Mouse (Mus musculus): ENCODE results near the gene Rab2b. TPM values are rescaled to one million over a fixed set of nuclear protein-coding genes. Genes with fewer than 3 reads are reported as not detected.

Gene Rab2b
- polyA plus RNA-seq, 1 experiment, result 37.0 TPM

- Histone ChIP-seq H3K4me1 (ENCODE audit: control insufficient read depth, insufficient read depth, low read length) (no peaks in the 10 kb centered on the region; the same call in 1 of the 2 replicates), H3K27me3 (ENCODE audit: control insufficient read depth, insufficient read depth, low read length) (no peaks in the 10 kb centered on the region), H3K27ac (ENCODE audit: insufficient read depth, low read length) (no peak overlapping the region), H3K4me3 (replicated peaks; ENCODE audit: insufficient read depth, low read depth, low read length) (no peak overlapping the region)
- WGBS, result 82% methylated on average over 6 of the region's 6 CpGs
- TF ChIP-seq CTCF (IDR thresholded peaks at IDR 0.05; ENCODE audit: borderline replicate concordance, insufficient read depth, low read depth, low read length) (no peak), POLR2A (IDR thresholded peaks at IDR 0.05; ENCODE audit: borderline replicate concordance, insufficient read depth, low read length) (no peak)
- no peak for DNase-seq
Observed at GRCm38 (mm10) chr14:52232249-52232648, 47.1 kb downstream of the Rab2b start.

DNA sequence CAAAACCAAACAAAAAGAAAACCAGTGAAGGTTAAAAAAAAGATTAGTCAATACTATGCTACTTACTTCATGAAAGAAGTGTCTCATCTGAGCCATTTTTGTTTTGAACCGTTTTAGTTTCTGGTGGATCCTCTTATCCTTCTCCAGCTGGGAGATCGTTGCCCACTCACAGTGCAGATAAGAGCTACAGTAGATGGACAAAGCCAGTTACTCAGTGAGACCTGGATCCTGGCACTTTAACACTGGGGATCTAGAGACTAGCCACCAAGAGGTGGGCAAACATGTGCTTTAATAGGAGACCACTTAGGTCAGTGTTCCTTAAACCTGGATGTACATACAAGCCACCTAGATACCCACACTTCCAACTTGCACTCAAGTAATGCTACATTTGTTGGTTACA lies 53.4 kb downstream of the Rab2b start:
- H3K27me3 ChIP-seq (ENCODE audit: control insufficient read depth, insufficient read depth, low read length), result no peaks in the 10 kb centered on the region
- H3K4me1 ChIP-seq (ENCODE audit: control insufficient read depth, insufficient read depth, low read length), result no peaks in the 10 kb centered on the region
- no peak for DNase-seq
- H3K4me3 ChIP-seq (replicated peaks; ENCODE audit: insufficient read depth, low read depth, low read length), result no peak overlapping the region
- WGBS, result 91% methylated on average over 2 of the region's 2 CpGs
- no peak overlapping the region for H3K27ac ChIP-seq (ENCODE audit: insufficient read depth, low read length)
- no peak for TF ChIP-seq CTCF (IDR thresholded peaks at IDR 0.05; ENCODE audit: borderline replicate concordance, insufficient read depth, low read depth, low read length)
- no peak for TF ChIP-seq POLR2A (IDR thresholded peaks at IDR 0.05; ENCODE audit: borderline replicate concordance, insufficient read depth, low read length)

DNA sequence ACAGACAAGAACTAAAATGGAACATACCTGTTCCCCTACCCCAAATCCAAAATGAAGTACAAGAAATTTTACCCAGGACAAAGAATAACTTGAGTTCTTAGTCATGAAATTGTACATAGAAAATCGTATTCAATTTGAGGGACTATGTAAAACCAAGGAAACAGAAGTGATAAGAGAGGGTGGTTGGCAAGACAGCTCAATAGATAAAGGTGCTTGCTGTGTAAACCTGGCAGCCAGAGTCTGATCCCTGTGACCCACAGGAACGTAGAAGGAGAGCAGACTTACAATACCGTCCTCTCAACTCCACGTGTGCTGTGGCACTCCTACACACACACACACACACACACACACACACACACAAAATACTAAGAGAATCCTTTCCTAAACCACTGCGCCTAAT lies 62.1 kb downstream of the Rab2b start:
- Histone ChIP-seq H3K27me3 (ENCODE audit: control insufficient read depth, insufficient read depth, low read length) (no peaks in the 10 kb centered on the region), H3K4me1 (ENCODE audit: control insufficient read depth, insufficient read depth, low read length) (no peaks in the 10 kb centered on the region), H3K27ac (ENCODE audit: insufficient read depth, low read length) (no peak overlapping the region), H3K4me3 (replicated peaks; ENCODE audit: insufficient read depth, low read depth, low read length) (no peak overlapping the region)
- 93% methylated on average over 5 of the region's 5 CpGs for WGBS
- no peak for DNase-seq
- no peak for TF ChIP-seq CTCF (IDR thresholded peaks at IDR 0.05; ENCODE audit: borderline replicate concordance, insufficient read depth, low read depth, low read length)
- no peak for TF ChIP-seq POLR2A (IDR thresholded peaks at IDR 0.05; ENCODE audit: borderline replicate concordance, insufficient read depth, low read length)

Other genes with a start within 250 kb of the Rab2b start
- gene Olfr221, start 237.1 kb downstream of the Rab2b start, polyA plus RNA-seq (2012; rRNA removed), result 0.03 and 0.10 TPM in 2 replicates
- gene Hnrnpc, start 175.5 kb downstream of the Rab2b start, polyA plus RNA-seq (2012; rRNA removed), result 254 and 281 TPM in 2 replicates
- gene Rpgrip1, start 168.8 kb downstream of the Rab2b start, polyA plus RNA-seq (2012; rRNA removed), result 1.1 and 1.2 TPM in 2 replicates
- 32.2 and 33.9 TPM in 2 replicates for gene Supt16, start 82.1 kb downstream of the Rab2b start, polyA plus RNA-seq (2012; rRNA removed)
- 66.8 and 67.6 TPM in 2 replicates for gene Chd8, start 21.8 kb downstream of the Rab2b start, polyA plus RNA-seq (2012; rRNA removed)
- 40.2 and 45.2 TPM in 2 replicates for gene Tox4, start 399 bp downstream of the Rab2b start, polyA plus RNA-seq (2012; rRNA removed)
- gene Mettl3, start 25.6 kb upstream of the Rab2b start, polyA plus RNA-seq (2012; rRNA removed), result 36.4 and 40.6 TPM in 2 replicates
- gene Sall2, start 49.2 kb upstream of the Rab2b start, polyA plus RNA-seq (2012; rRNA removed), result 60.0 TPM in 2 replicates
- not detected in 2 replicates for gene Olfr1513, start 76.9 kb upstream of the Rab2b start, polyA plus RNA-seq (2012; rRNA removed)
- gene Olfr1512, start 99.6 kb upstream of the Rab2b start, polyA plus RNA-seq (2012; rRNA removed), result not detected in 2 replicates
- gene Olfr1511, start 117.8 kb upstream of the Rab2b start, polyA plus RNA-seq (2012; rRNA removed), result not detected in 2 replicates
- gene Olfr1510, start 134.8 kb upstream of the Rab2b start, polyA plus RNA-seq (2012; rRNA removed), result not detected in 2 replicates
- gene Olfr1509, start 163.4 kb upstream of the Rab2b start, polyA plus RNA-seq (2012; rRNA removed), result not detected in 2 replicates
- not detected in 2 replicates for gene Olfr1508, start 187.9 kb upstream of the Rab2b start, polyA plus RNA-seq (2012; rRNA removed)
- not detected in 2 replicates for gene Olfr1507, start 216.2 kb upstream of the Rab2b start, polyA plus RNA-seq (2012; rRNA removed)

Data from cerebellum, adult 2 months (tissue).